Comparison of ENCODE assay signal across 16 mouse cellular contexts in the genomic region with DNA sequence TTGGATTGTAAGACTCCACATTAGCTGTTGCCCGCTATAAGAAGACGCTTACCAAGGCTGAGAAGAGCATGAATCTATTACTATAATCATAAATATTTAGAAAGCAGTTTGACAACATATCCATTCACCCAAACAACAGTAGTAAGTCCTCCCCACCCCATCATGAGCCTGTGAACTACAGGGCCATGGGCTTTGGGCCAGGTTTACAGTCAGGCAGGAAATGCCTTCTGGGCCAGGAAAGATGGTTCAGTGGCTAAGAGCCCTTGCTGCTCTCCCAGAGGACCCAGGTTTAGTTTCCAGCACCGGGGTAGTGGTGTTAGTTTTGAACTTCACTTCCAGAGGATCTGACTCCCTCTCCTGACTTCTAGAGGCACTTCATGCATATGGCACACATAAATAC.
"Had no signal": no experiment of that assay in that cellular context is flagged by ENCODE, and none has a peak within 500 bp of the region (broad histone marks: within the 10 kb centered on the region; RNA-seq: fewer than 3 reads in every experiment).

No protein-coding gene starts in this region.

- H3K9me3 ChIP-seq: neural tube, embryonic 12.5 days; neural tube, embryonic 13.5 days; neural tube, embryonic 15.5 days; stomach, embryonic 15.5 days had no signal

- H3K27me3 ChIP-seq: neural tube, embryonic 12.5 days; neural tube, embryonic 13.5 days; neural tube, embryonic 15.5 days; stomach, embryonic 15.5 days had no signal

- H3K36me3 ChIP-seq: neural tube, embryonic 12.5 days; neural tube, embryonic 13.5 days; neural tube, embryonic 15.5 days; stomach, embryonic 15.5 days had no signal

- DNase-seq: retina, postnatal 1 day; right cerebral cortex, adult 18-20 months; right cerebral cortex, postnatal 14 days; right cerebral cortex, postnatal 25 days; right cerebral cortex, postnatal 4 days; spleen, adult 18-20 months; thymus, adult 18-20 months; thymus, adult 2 months; thymus, postnatal 14 days; thymus, postnatal 36 days; thymus, postnatal 4 days had no signal

- H3K27ac ChIP-seq: neural tube, embryonic 12.5 days; neural tube, embryonic 13.5 days; neural tube, embryonic 15.5 days; stomach, embryonic 15.5 days; stomach, postnatal 0 days had no signal

- H3K4me2 ChIP-seq: neural tube, embryonic 12.5 days; neural tube, embryonic 13.5 days; neural tube, embryonic 15.5 days; stomach, embryonic 15.5 days had no signal

- H3K4me1 ChIP-seq: neural tube, embryonic 12.5 days; neural tube, embryonic 13.5 days; neural tube, embryonic 15.5 days; stomach, embryonic 15.5 days had no signal

- H3K9ac ChIP-seq: neural tube, embryonic 12.5 days; neural tube, embryonic 13.5 days; neural tube, embryonic 15.5 days; stomach, embryonic 15.5 days had no signal

- H3K4me3 ChIP-seq: neural tube, embryonic 12.5 days; neural tube, embryonic 13.5 days; neural tube, embryonic 15.5 days; stomach, embryonic 15.5 days had no signal
